24 mouse cellular contexts compared by ENCODE assay signal in genomic region chr3:89987211-89987610, GRCm38 (mm10). TPM values are rescaled to one million over a fixed set of nuclear protein-coding genes. Genes with fewer than 3 reads are reported as not detected.
DNase-seq lines count a peak whose midpoint lies in the region; ATAC-seq and TF ChIP-seq lines count a peak whose summit lies in the region.
"Had no signal": no experiment of that assay in that cellular context is flagged by ENCODE, and none has a peak within 500 bp of the region (broad histone marks: within the 10 kb centered on the region; RNA-seq: fewer than 3 reads in every experiment).

No protein-coding gene starts in this region.

- no peak overlapping the region for H3K27ac ChIP-seq in heart, postnatal 0 days (ENCODE audit: low read depth)
- H3K27ac ChIP-seq in lung, embryonic 14.5 days (ENCODE audit: low read depth), result no peak overlapping the region
- H3K27ac ChIP-seq in stomach, postnatal 0 days (replicated peaks), result no peak overlapping the region
- no peak overlapping the region for H3K27ac ChIP-seq in hindbrain, embryonic 14.5 days
- no peak overlapping the region for H3K27ac ChIP-seq in forebrain, embryonic 12.5 days
- H3K27ac ChIP-seq: embryonic facial prominence, embryonic 13.5 days; forebrain, embryonic 15.5 days; heart, embryonic 13.5 days; limb, embryonic 10.5 days; liver, embryonic 12.5 days; midbrain, embryonic 12.5 days; neural tube, embryonic 13.5 days had no signal

- intact Hi-C loops in heart, postnatal 14 days (cut with DNase I), result no loop called here

- 63% methylated on average over 3 of the region's 3 CpGs for WGBS in heart, postnatal 0 days
- 58% methylated on average over 3 of the region's 3 CpGs for WGBS in lung, embryonic 14.5 days
- WGBS in stomach, postnatal 0 days, result 56% methylated on average over 3 of the region's 3 CpGs
- 59% methylated on average over 3 of the region's 3 CpGs for WGBS in hindbrain, embryonic 14.5 days
- 53% methylated on average over 3 of the region's 3 CpGs for WGBS in forebrain, embryonic 12.5 days

- H3K4me1 ChIP-seq in heart, postnatal 0 days (ENCODE audit: control insufficient read depth, insufficient read depth), result no peaks in the 10 kb centered on the region
- H3K4me1 ChIP-seq in lung, embryonic 14.5 days (ENCODE audit: insufficient read depth), result no peaks in the 10 kb centered on the region
- H3K4me1 ChIP-seq in stomach, postnatal 0 days (replicated peaks; ENCODE audit: control insufficient read depth, insufficient read depth), result no peaks in the 10 kb centered on the region
- H3K4me1 ChIP-seq in hindbrain, embryonic 14.5 days (replicated peaks; ENCODE audit: control insufficient read depth, insufficient read depth, low read length), result no peaks in the 10 kb centered on the region
- H3K4me1 ChIP-seq in forebrain, embryonic 12.5 days, result no peaks in the 10 kb centered on the region
- H3K4me1 ChIP-seq: embryonic facial prominence, embryonic 13.5 days; forebrain, embryonic 15.5 days; heart, embryonic 13.5 days; limb, embryonic 10.5 days; midbrain, embryonic 12.5 days; neural tube, embryonic 13.5 days had no signal

- H3K4me2 ChIP-seq in heart, postnatal 0 days (ENCODE audit: low read depth, low read length), result no peak overlapping the region
- no peak overlapping the region for H3K4me2 ChIP-seq in lung, embryonic 14.5 days
- no peak overlapping the region for H3K4me2 ChIP-seq in stomach, postnatal 0 days (replicated peaks; ENCODE audit: low read depth)
- no peak overlapping the region for H3K4me2 ChIP-seq in hindbrain, embryonic 14.5 days (replicated peaks)
- H3K4me2 ChIP-seq in forebrain, embryonic 12.5 days, result no peak overlapping the region
- H3K4me2 ChIP-seq: embryonic facial prominence, embryonic 13.5 days; forebrain, embryonic 15.5 days; heart, embryonic 13.5 days; liver, embryonic 12.5 days; midbrain, embryonic 12.5 days; neural tube, embryonic 13.5 days had no signal

- no peak overlapping the region for H3K4me3 ChIP-seq in heart, postnatal 0 days (ENCODE audit: low read depth, low read length)
- H3K4me3 ChIP-seq in lung, embryonic 14.5 days (ENCODE audit: low read depth, low read length), result no peak overlapping the region
- H3K4me3 ChIP-seq in stomach, postnatal 0 days (ENCODE audit: low read depth, low read length), result no peak overlapping the region
- H3K4me3 ChIP-seq in hindbrain, embryonic 14.5 days (replicated peaks; ENCODE audit: low read length), result no peak overlapping the region
- no peak overlapping the region for H3K4me3 ChIP-seq in forebrain, embryonic 12.5 days (replicated peaks)
- H3K4me3 ChIP-seq: embryonic facial prominence, embryonic 13.5 days; forebrain, embryonic 15.5 days; heart, embryonic 13.5 days; limb, embryonic 10.5 days; liver, embryonic 12.5 days; midbrain, embryonic 12.5 days; neural tube, embryonic 13.5 days had no signal

- H3K9me3 ChIP-seq in heart, postnatal 0 days (replicated peaks; ENCODE audit: control insufficient read depth, low read length), result no peaks in the 10 kb centered on the region
- no peaks in the 10 kb centered on the region for H3K9me3 ChIP-seq in lung, embryonic 14.5 days (ENCODE audit: low read depth, low read length)
- no peaks in the 10 kb centered on the region for H3K9me3 ChIP-seq in stomach, postnatal 0 days (ENCODE audit: control insufficient read depth, low read length)
- no peaks in the 10 kb centered on the region for H3K9me3 ChIP-seq in hindbrain, embryonic 14.5 days (ENCODE audit: control insufficient read depth, low read length)
- no peaks in the 10 kb centered on the region for H3K9me3 ChIP-seq in forebrain, embryonic 12.5 days
- H3K9me3 ChIP-seq: embryonic facial prominence, embryonic 13.5 days; forebrain, embryonic 15.5 days; heart, embryonic 13.5 days; limb, embryonic 10.5 days; liver, embryonic 12.5 days; midbrain, embryonic 12.5 days; neural tube, embryonic 13.5 days had no signal

- TF ChIP-seq EP300 in heart, postnatal 0 days (IDR thresholded peaks at IDR 0.05; ENCODE audit: low read depth), result no peak
- no peak for TF ChIP-seq EP300 in stomach, postnatal 0 days (optimal IDR thresholded peaks at IDR 0.05)

- no peak for ATAC-seq in heart, postnatal 0 days (ENCODE audit: insufficient read depth, low read depth)
- ATAC-seq in lung, embryonic 14.5 days (ENCODE audit: insufficient read depth), result no peak
- ATAC-seq in stomach, postnatal 0 days (ENCODE audit: low FRiP score, low TSS enrichment), result no peak
- no peak for ATAC-seq in hindbrain, embryonic 14.5 days (ENCODE audit: low FRiP score)
- ATAC-seq in forebrain, embryonic 12.5 days (ENCODE audit: low FRiP score), result no peak
- ATAC-seq: forebrain, embryonic 15.5 days; hindbrain, embryonic 16.5 days; liver, embryonic 12.5 days had no signal

- no peaks in the 10 kb centered on the region for H3K27me3 ChIP-seq in heart, postnatal 0 days (ENCODE audit: control insufficient read depth, insufficient read depth, low read length)
- H3K27me3 ChIP-seq in lung, embryonic 14.5 days (ENCODE audit: insufficient read depth, low read length), result no peaks in the 10 kb centered on the region
- H3K27me3 ChIP-seq in stomach, postnatal 0 days (ENCODE audit: control insufficient read depth, insufficient read depth, low read length), result no peaks in the 10 kb centered on the region
- no peaks in the 10 kb centered on the region for H3K27me3 ChIP-seq in hindbrain, embryonic 14.5 days (ENCODE audit: control insufficient read depth, insufficient read depth, low read length)
- H3K27me3 ChIP-seq in forebrain, embryonic 12.5 days, result no peaks in the 10 kb centered on the region; the same call in 1 of the 2 replicates
- H3K27me3 ChIP-seq: embryonic facial prominence, embryonic 13.5 days; forebrain, embryonic 15.5 days; heart, embryonic 13.5 days; midbrain, embryonic 12.5 days; neural tube, embryonic 13.5 days had no signal

- peak; percentile 21; the same call in 1 of the 2 replicates for TF ChIP-seq CTCF in heart, postnatal 0 days (IDR thresholded peaks at IDR 0.05; ENCODE audit: low read depth)
- TF ChIP-seq CTCF in lung, embryonic 14.5 days (IDR thresholded peaks at IDR 0.05; ENCODE audit: low read depth), result peak; percentile 18; the same call in 1 of the 2 replicates
- TF ChIP-seq CTCF in stomach, postnatal 0 days (IDR thresholded peaks at IDR 0.05; ENCODE audit: low read depth), result peak; percentile 32

- H3K36me3 ChIP-seq in heart, postnatal 0 days (replicated peaks; ENCODE audit: control insufficient read depth, insufficient read depth, low read length), result no peaks in the 10 kb centered on the region
- no peaks in the 10 kb centered on the region for H3K36me3 ChIP-seq in lung, embryonic 14.5 days (ENCODE audit: insufficient read depth)
- H3K36me3 ChIP-seq in stomach, postnatal 0 days (ENCODE audit: control insufficient read depth, insufficient read depth, low read length), result no peaks in the 10 kb centered on the region
- no peaks in the 10 kb centered on the region for H3K36me3 ChIP-seq in hindbrain, embryonic 14.5 days (replicated peaks; ENCODE audit: control insufficient read depth, insufficient read depth)
- no peaks in the 10 kb centered on the region for H3K36me3 ChIP-seq in forebrain, embryonic 12.5 days (replicated peaks)
- H3K36me3 ChIP-seq: forebrain, embryonic 15.5 days; liver, embryonic 12.5 days; neural tube, embryonic 13.5 days had no signal

- DNase-seq in heart, postnatal 0 days (ENCODE audit: low spot score), result no peak
- DNase-seq in heart, postnatal 14 days, result no peak
- no peak for DNase-seq in lung, embryonic 14.5 days
- no peak for DNase-seq in lung, postnatal 10 days
- DNase-seq in induced T-regulatory cell, adult 2 months (ENCODE audit: low read depth), result peak; percentile 35
- DNase-seq in stomach, postnatal 0 days (ENCODE audit: low spot score), result no peak
- no peak for DNase-seq in hindbrain, embryonic 14.5 days (ENCODE audit: low spot score)
- DNase-seq: adrenal gland, postnatal 25 days; cerebellum, adult 11 months; cerebellum, postnatal 10 days; gastrocnemius, postnatal 36 days; heart, postnatal 4 days; kidney, adult 18-20 months; kidney, postnatal 14 days; thymus, adult 18-20 months had no signal

- H3K9ac ChIP-seq in heart, postnatal 0 days (replicated peaks; ENCODE audit: low read depth, low read length), result no peak overlapping the region
- no peak overlapping the region for H3K9ac ChIP-seq in lung, embryonic 14.5 days
- no peak overlapping the region for H3K9ac ChIP-seq in stomach, postnatal 0 days (ENCODE audit: low read length)
- H3K9ac ChIP-seq in hindbrain, embryonic 14.5 days, result no peak overlapping the region
- H3K9ac ChIP-seq in forebrain, embryonic 12.5 days, result no peak overlapping the region
- H3K9ac ChIP-seq: embryonic facial prominence, embryonic 13.5 days; forebrain, embryonic 15.5 days; heart, embryonic 13.5 days; liver, embryonic 12.5 days; midbrain, embryonic 12.5 days; neural tube, embryonic 13.5 days had no signal

RNA-seq across cellular contexts. Expression of gene Hax1, which starts 11.4 kb away (rescaled TPM):
- 37.9 and 45.0 TPM in 2 replicates for total RNA-seq in heart, postnatal 0 days (2014; rRNA removed; ENCODE audit: low replicate concordance)
- 64.2 and 70.3 TPM in 2 replicates for polyA plus RNA-seq in heart, postnatal 0 days (2015; fragmentation: Nextera tagmentation; extraction: Ambion mirVana)
- 10 to 100 TPM; 41.7 to 48.2 TPM for total RNA-seq in heart, postnatal 14 days (2021)
- 150 and 157 TPM in 2 replicates for polyA plus RNA-seq in lung, embryonic 14.5 days (2014; fragmentation: Nextera tagmentation; extraction: Ambion mirVana)
- polyA plus RNA-seq in stomach, postnatal 0 days (2015; fragmentation: Nextera tagmentation; extraction: Ambion mirVana), result 73.6 and 77.7 TPM in 2 replicates
- polyA plus RNA-seq in hindbrain, embryonic 14.5 days (2014; fragmentation: Nextera tagmentation; extraction: Ambion mirVana), result 105 and 108 TPM in 2 replicates
- 145 and 150 TPM in 2 replicates for polyA plus RNA-seq in forebrain, embryonic 12.5 days (2016; fragmentation: Nextera tagmentation; extraction: Ambion mirVana)

RNA-seq across cellular contexts. Expression of gene Atp8b2, which starts 23.9 kb away (rescaled TPM):
- 38.9 and 52.4 TPM in 2 replicates for total RNA-seq in heart, postnatal 0 days (2014; rRNA removed; ENCODE audit: low replicate concordance)
- polyA plus RNA-seq in heart, postnatal 0 days (2015; fragmentation: Nextera tagmentation; extraction: Ambion mirVana), result 4.5 and 5.2 TPM in 2 replicates
- total RNA-seq in heart, postnatal 14 days (2021), result 10 to 100 TPM; 39.5 to 45.4 TPM
- polyA plus RNA-seq in lung, embryonic 14.5 days (2014; fragmentation: Nextera tagmentation; extraction: Ambion mirVana), result 20.5 and 20.8 TPM in 2 replicates
- polyA plus RNA-seq in stomach, postnatal 0 days (2015; fragmentation: Nextera tagmentation; extraction: Ambion mirVana), result 4.2 and 5.0 TPM in 2 replicates
- 12.9 and 15.1 TPM in 2 replicates for polyA plus RNA-seq in hindbrain, embryonic 14.5 days (2014; fragmentation: Nextera tagmentation; extraction: Ambion mirVana)
- polyA plus RNA-seq in forebrain, embryonic 12.5 days (2016; fragmentation: Nextera tagmentation; extraction: Ambion mirVana), result 14.4 and 15.2 TPM in 2 replicates
